Mouse (Mus musculus): Measurements from ENCODE around the gene Cstad.

GRCm38 (mm10) chr2:30636266-30636671 is 41.4 kb downstream of the Cstad start:
- TF ChIP-seq CTCF (IDR thresholded peaks at IDR 0.05; ENCODE audit: control insufficient read depth, insufficient read depth, insufficient read length) (no peak), MYOG (IDR thresholded peaks at IDR 0.05; ENCODE audit: control insufficient read depth, extremely low read depth, insufficient read length) (no peak), MAX (IDR thresholded peaks at IDR 0.05) (no peak), USF1 (IDR thresholded peaks at IDR 0.05; ENCODE audit: low read depth) (no peak), MYOD1 (IDR thresholded peaks at IDR 0.05; ENCODE audit: control insufficient read depth, insufficient read length, low read depth) (no peak), CEBPB (IDR thresholded peaks at IDR 0.05; ENCODE audit: low read depth) (no peak)

Measured in C2C12 (cell line).